10 mouse cellular contexts compared by ENCODE assay signal in genomic region chr16:8676800-8677199, GRCm38 (mm10). TPM values are rescaled to one million over a fixed set of nuclear protein-coding genes. Genes with fewer than 3 reads are reported as not detected.
DNase-seq lines count a peak whose midpoint lies in the region; ATAC-seq and TF ChIP-seq lines count a peak whose summit lies in the region.
"Had no signal": no experiment of that assay in that cellular context is flagged by ENCODE, and none has a peak within 500 bp of the region (broad histone marks: within the 10 kb centered on the region; RNA-seq: fewer than 3 reads in every experiment).

No protein-coding gene starts in this region.

- peak; percentile 84 for TF ChIP-seq CTCF in heart, postnatal 0 days (IDR thresholded peaks at IDR 0.05; ENCODE audit: low read depth)

- no peak for TF ChIP-seq EP300 in heart, postnatal 0 days (IDR thresholded peaks at IDR 0.05; ENCODE audit: low read depth)

- no peaks in the 10 kb centered on the region for H3K9me3 ChIP-seq in heart, postnatal 0 days (replicated peaks; ENCODE audit: control insufficient read depth, low read length)
- H3K9me3 ChIP-seq: embryonic facial prominence, embryonic 12.5 days; limb, embryonic 15.5 days had no signal

- DNase-seq in heart, postnatal 0 days (ENCODE audit: low spot score): peak; percentile 66
- no peak for DNase-seq in heart, adult 8-10 months (ENCODE audit: low spot score)
- peak; percentile 37 for DNase-seq in right cerebral cortex, adult 18-20 months
- DNase-seq in right cerebral cortex, postnatal 36 days (ENCODE audit: low spot score in 2 of 2): no peak
- DNase-seq in adrenal gland, postnatal 14 days: peak; percentile 77
- DNase-seq in lung, postnatal 36 days: peak; percentile 55
- peak; percentile 75 for DNase-seq in thymus, postnatal 4 days

- H3K9ac ChIP-seq in heart, postnatal 0 days (replicated peaks; ENCODE audit: low read depth, low read length): no peak overlapping the region
- H3K9ac ChIP-seq: embryonic facial prominence, embryonic 12.5 days; limb, embryonic 15.5 days had no signal

- H3K4me2 ChIP-seq in heart, postnatal 0 days (ENCODE audit: low read depth, low read length): no peak overlapping the region
- H3K4me2 ChIP-seq: embryonic facial prominence, embryonic 12.5 days; limb, embryonic 15.5 days had no signal

- WGBS in heart, postnatal 0 days: 50% methylated on average over 4 of the region's 4 CpGs

- H3K27ac ChIP-seq in heart, postnatal 0 days (ENCODE audit: low read depth): no peak overlapping the region
- H3K27ac ChIP-seq: embryonic facial prominence, embryonic 12.5 days; limb, embryonic 15.5 days had no signal

- H3K4me3 ChIP-seq in heart, postnatal 0 days (ENCODE audit: low read depth, low read length): no peak overlapping the region
- H3K4me3 ChIP-seq: embryonic facial prominence, embryonic 12.5 days; limb, embryonic 15.5 days had no signal

- H3K36me3 ChIP-seq in heart, postnatal 0 days (replicated peaks; ENCODE audit: control insufficient read depth, insufficient read depth, low read length): no peaks in the 10 kb centered on the region
- H3K36me3 ChIP-seq: embryonic facial prominence, embryonic 12.5 days; limb, embryonic 15.5 days had no signal

- no peak for ATAC-seq in heart, postnatal 0 days (ENCODE audit: insufficient read depth, low read depth)
- ATAC-seq in erythroid progenitor cell, adult 5-6 weeks (replicated peaks; ENCODE audit: low FRiP score, poor library complexity, severe bottlenecking): peak; percentile 49

- no peaks in the 10 kb centered on the region for H3K4me1 ChIP-seq in heart, postnatal 0 days (ENCODE audit: control insufficient read depth, insufficient read depth)
- H3K4me1 ChIP-seq: embryonic facial prominence, embryonic 12.5 days had no signal

- no peaks in the 10 kb centered on the region for H3K27me3 ChIP-seq in heart, postnatal 0 days (ENCODE audit: control insufficient read depth, insufficient read depth, low read length)
- H3K27me3 ChIP-seq: embryonic facial prominence, embryonic 12.5 days had no signal

RNA-seq across cellular contexts. Expression of gene Gm5767, which starts 3.8 kb away (rescaled TPM):
- total RNA-seq in heart, postnatal 0 days (2014; rRNA removed; ENCODE audit: low replicate concordance): not detected in 2 replicates
- polyA plus RNA-seq in heart, postnatal 0 days (2015; fragmentation: Nextera tagmentation; extraction: Ambion mirVana): not detected in 2 replicates
- total RNA-seq in heart, adult 8-10 months (2022): not detected
- not detected in 2 replicates for total RNA-seq in adrenal gland, postnatal 14 days (2021)
- not detected in 2 replicates for total RNA-seq in erythroid progenitor cell, adult 5-6 weeks (2015; ENCODE audit: low replicate concordance)
- total RNA-seq in erythroid progenitor cell, adult 5-6 weeks (2017; ENCODE audit: low replicate concordance): not detected in 2 replicates
- polyA plus RNA-seq: embryonic facial prominence, embryonic 12.5 days had no signal

RNA-seq across cellular contexts. Expression of gene Carhsp1, which starts 4.8 kb away (rescaled TPM):
- total RNA-seq in heart, postnatal 0 days (2014; rRNA removed; ENCODE audit: low replicate concordance): 71.6 and 76.6 TPM in 2 replicates
- 42.7 TPM in 2 replicates for polyA plus RNA-seq in heart, postnatal 0 days (2015; fragmentation: Nextera tagmentation; extraction: Ambion mirVana)
- total RNA-seq in heart, adult 8-10 months (2022): 10 to 100 TPM; 10.1 to 17.9 (median 13.4) TPM
- total RNA-seq in adrenal gland, postnatal 14 days (2021): 74.9 and 85.9 TPM in 2 replicates
- 176 and 189 TPM in 2 replicates for total RNA-seq in erythroid progenitor cell, adult 5-6 weeks (2015; ENCODE audit: low replicate concordance)
- total RNA-seq in erythroid progenitor cell, adult 5-6 weeks (2017; ENCODE audit: low replicate concordance): 200 and 217 TPM in 2 replicates

RNA-seq across cellular contexts. Expression of gene Tmem186, which starts 39.3 kb away (rescaled TPM):
- total RNA-seq in heart, postnatal 0 days (2014; rRNA removed; ENCODE audit: low replicate concordance): 14.3 and 21.8 TPM in 2 replicates
- 13.8 and 14.8 TPM in 2 replicates for polyA plus RNA-seq in heart, postnatal 0 days (2015; fragmentation: Nextera tagmentation; extraction: Ambion mirVana)
- total RNA-seq in heart, adult 8-10 months (2022): 10 to 100 TPM; 18.9 to 23.3 (median 20.1) TPM
- 22.9 and 23.8 TPM in 2 replicates for total RNA-seq in adrenal gland, postnatal 14 days (2021)
- total RNA-seq in erythroid progenitor cell, adult 5-6 weeks (2015; ENCODE audit: low replicate concordance): 6.7 and 11.9 TPM in 2 replicates
- 10.9 and 12.5 TPM in 2 replicates for total RNA-seq in erythroid progenitor cell, adult 5-6 weeks (2017; ENCODE audit: low replicate concordance)

RNA-seq across cellular contexts. Expression of gene Pmm2, which starts 39.3 kb away (rescaled TPM):
- total RNA-seq in heart, postnatal 0 days (2014; rRNA removed; ENCODE audit: low replicate concordance): 26.2 and 26.8 TPM in 2 replicates
- 34.4 and 36.6 TPM in 2 replicates for polyA plus RNA-seq in heart, postnatal 0 days (2015; fragmentation: Nextera tagmentation; extraction: Ambion mirVana)
- total RNA-seq in heart, adult 8-10 months (2022): 10 to 100 TPM; 24.6 to 46.4 (median 32.1) TPM
- 74.6 and 75.4 TPM in 2 replicates for total RNA-seq in adrenal gland, postnatal 14 days (2021)
- 80.1 and 96.9 TPM in 2 replicates for total RNA-seq in erythroid progenitor cell, adult 5-6 weeks (2015; ENCODE audit: low replicate concordance)
- total RNA-seq in erythroid progenitor cell, adult 5-6 weeks (2017; ENCODE audit: low replicate concordance): 118 and 123 TPM in 2 replicates

Comparison
In these comparisons a context has a peak if more than half of its experiments do, and no peak if none do; other contexts are left out.
1. DNase-seq: peak in heart, postnatal 0 days (single experiment), right cerebral cortex, adult 18-20 months (single experiment), adrenal gland, postnatal 14 days (single experiment), lung, postnatal 36 days (single experiment) and thymus, postnatal 4 days (single experiment); none in heart, adult 8-10 months (single experiment) and right cerebral cortex, postnatal 36 days (0 of 2).